Mouse (Mus musculus): Measurements from ENCODE around the gene Edil3.

Edil3 gene

GRCm38 (mm10) chr13:89253990-89254642 is 432.8 kb downstream of the Edil3 start:
- DNase-seq (ENCODE audit: low spot score in 2 of 2) = no peak

GRCm38 (mm10) chr13:89256906-89257305 is 435.6 kb downstream of the Edil3 start:
- no peak for DNase-seq (ENCODE audit: low spot score in 2 of 2)

DNA sequence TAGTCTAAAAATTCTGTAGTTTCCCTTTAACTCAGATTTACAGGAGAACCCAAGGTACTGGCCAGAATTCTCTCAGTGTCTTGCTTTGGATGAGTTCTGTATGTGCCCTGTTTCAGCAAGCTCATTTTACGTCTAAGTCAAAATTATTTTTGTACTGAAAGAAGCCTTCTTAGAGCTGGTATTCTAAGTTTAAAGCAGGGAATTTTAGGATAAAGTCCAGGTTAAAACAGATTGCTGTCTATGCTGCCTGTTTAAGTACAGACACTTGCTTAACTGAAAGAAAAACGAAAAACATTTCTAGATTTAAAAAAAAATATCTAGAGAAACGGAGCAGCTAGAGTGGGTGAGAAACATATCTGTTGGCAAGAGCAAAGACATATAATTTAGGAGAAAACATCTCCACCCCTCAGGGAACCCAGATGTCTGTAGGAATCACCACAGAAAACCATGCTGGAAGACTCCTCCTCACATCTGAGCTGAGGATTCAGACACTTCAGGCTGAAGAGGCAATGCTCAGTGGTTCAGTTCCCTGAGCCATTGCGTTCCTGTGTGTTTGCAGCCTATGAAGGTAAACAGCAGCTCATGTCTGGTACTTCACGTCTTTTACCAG is 465.5 kb downstream of the Edil3 start:
- DNase-seq (ENCODE audit: low spot score in 2 of 2) = no peak

GRCm38 (mm10) chr13:89288201-89288600 is 466.9 kb downstream of the Edil3 start:
- DNase-seq (ENCODE audit: low spot score in 2 of 2) = no peak

- no peak for DNase-seq (ENCODE audit: low spot score in 2 of 2)
These were observed 499.9 kb downstream of the Edil3 start for GRCm38 (mm10) chr13:89321155-89321554.

DNA sequence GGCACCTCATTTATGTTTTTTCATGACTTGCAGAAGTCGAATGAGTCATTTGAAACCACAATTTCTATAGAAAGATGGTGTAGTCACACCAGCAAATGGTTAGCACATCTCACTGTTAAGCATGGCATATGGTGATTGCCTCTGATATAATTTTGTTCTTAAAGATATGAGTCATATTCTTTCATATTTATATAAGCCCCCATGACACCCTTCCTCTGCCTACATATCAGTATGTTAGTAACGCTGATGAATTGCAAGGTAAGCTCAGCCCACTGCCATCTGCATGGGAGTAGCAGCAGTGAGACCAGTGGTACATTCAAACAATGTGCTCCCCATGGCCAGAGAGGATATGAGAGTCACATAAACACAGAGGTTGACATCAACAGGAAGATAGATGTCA is 503.0 kb downstream of the Edil3 start:
- no peak for DNase-seq (ENCODE audit: low spot score in 2 of 2)

DNA sequence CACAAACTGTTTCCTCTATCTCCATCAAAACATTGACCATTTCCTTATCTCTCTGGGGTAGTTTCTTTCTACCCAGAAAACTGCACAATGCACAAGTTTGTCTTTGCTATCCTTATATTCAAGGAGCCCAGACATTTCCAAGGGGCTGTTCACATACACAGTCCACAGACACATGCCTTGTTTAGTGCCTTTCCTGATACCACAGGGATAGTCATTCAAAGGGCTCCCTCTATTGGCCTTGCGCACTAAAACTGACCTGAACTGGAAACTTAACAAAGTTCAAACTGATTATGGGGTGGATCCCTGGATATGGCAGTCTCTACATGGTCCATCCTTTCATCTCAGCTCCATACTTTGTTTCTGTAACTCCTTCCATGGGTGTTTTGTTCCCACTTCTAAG is 513.2 kb downstream of the Edil3 start:
- no peak for DNase-seq (ENCODE audit: low spot score in 2 of 2)

GRCm38 (mm10) chr13:89335908-89336579 is 514.8 kb downstream of the Edil3 start:
- DNase-seq (ENCODE audit: low spot score in 2 of 2) = no peak

DNA sequence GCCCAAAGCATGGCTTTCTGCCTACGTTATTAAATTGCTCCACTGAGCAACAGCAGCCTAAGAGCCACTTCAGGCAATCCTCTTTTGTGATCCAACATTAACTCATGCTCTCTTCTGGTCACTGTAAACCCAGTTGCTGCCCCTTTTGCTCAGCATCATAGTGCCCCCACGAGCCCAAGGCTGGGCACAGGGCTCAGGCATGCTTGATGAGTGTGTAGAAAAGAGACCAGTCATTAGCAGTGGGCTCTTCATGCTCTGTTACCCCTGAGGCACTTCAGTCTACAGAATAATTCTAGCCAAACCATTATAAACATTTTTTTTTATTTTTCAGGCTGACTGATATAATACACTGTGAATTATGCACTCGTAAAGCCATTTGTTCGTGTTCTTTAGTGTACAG is 517.8 kb downstream of the Edil3 start:
- DNase-seq (ENCODE audit: low spot score in 2 of 2) = no peak

DNA sequence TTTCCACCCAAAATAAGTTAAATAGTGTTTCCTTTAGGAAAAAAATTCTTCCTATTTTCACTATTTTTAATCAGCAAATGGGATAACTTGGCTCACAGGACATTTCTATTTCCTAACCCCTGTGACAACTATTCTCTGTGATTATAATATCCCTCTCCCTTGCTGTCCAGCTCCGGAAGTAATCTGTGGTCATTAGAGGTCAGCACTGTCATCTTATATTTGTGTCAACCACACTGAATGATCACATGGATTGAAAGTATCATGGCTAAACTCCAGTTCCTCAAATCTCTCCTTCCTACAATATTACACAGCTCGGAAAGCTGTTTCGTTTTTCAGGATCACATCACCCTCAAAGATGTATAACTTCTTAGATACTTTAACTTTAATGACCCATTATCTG is 518.5 kb downstream of the Edil3 start:
- DNase-seq (ENCODE audit: low spot score in 2 of 2) = no peak

DNA sequence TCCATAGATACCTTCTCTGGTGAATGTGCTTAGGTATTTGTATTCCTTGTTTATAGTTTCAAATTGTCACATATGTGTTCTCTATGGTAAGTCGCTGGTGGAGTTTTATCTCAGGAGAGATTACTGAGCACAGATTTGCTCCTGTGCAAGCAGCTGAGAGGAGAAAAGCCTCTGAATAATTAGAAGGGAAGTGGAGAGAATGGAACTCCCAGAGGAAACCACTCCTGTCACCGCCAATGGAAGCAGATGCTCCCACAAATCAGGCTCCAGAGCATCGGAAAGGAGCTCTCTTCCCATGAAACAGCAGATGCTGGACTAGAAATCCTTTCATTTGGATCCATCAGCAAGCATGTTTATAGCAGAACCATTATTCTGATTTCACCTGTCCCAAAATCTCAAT is 534.0 kb downstream of the Edil3 start:
- no peak for DNase-seq (ENCODE audit: low spot score in 2 of 2)

- no peak for DNase-seq (ENCODE audit: low spot score in 2 of 2)
These were observed 537.1 kb downstream of the Edil3 start for GRCm38 (mm10) chr13:89358407-89358806.

GRCm38 (mm10) chr13:89362274-89362673 is 541.0 kb downstream of the Edil3 start:
- no peak for DNase-seq (ENCODE audit: low spot score in 2 of 2)

DNA sequence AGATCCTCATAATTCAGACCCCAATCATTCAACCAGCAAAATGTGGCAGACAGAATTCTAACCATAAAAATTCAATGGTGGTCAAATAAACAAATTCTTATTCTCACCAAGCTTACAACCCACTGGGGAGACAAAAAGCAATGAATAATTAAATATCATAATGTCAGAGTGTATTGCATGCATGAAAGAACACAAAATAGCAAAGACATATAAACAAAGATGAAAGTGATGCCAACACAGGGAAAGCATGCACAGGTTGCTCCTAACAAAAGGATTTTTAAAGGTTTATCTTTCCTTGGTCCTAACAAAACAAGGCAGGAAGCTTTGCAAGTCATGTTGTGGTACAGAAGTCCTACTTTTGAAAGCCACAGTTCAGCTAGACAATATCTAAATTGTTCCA is 550.0 kb downstream of the Edil3 start:
- no peak for DNase-seq (ENCODE audit: low spot score in 2 of 2)

GRCm38 (mm10) chr13:89371656-89372240 is 550.5 kb downstream of the Edil3 start:
- DNase-seq (ENCODE audit: low spot score in 2 of 2) = no peak

Data from urinary bladder, adult 18-20 months (tissue).